Mouse (Mus musculus) forebrain, embryonic 12.5 days (tissue): Measurements from ENCODE around the gene Efhd1. TPM values are rescaled to one million over a fixed set of nuclear protein-coding genes. Genes with fewer than 3 reads are reported as not detected.

ENCODE experiments used
- ATAC-seq: fragments of 200-750 bp; cut with Nextera tagmentation; 2 replicates; pipeline ENCODE4 v1.8.0; 2017; ENCODE audit warnings: moderate TSS enrichment; ENCODE audit not compliant: low FRiP score
- H3K27ac ChIP-seq: fragments of 300-500 bp; sonication (generic); 2 replicates; pipeline ENCODE4 v1.5.1; 2016; ENCODE audit warnings: mild to moderate bottlenecking
- H3K27me3 ChIP-seq: fragments of 300-500 bp; sonication (generic); 2 replicates; pipeline ENCODE4 v1.6.1; 2016; ENCODE audit warnings: mild to moderate bottlenecking
- H3K36me3 ChIP-seq: fragments of 300-500 bp; sonication (generic); replicated peaks from 2 replicates; pipeline ENCODE4 v1.6.1; 2016; ENCODE audit warnings: mild to moderate bottlenecking
- H3K4me1 ChIP-seq: fragments of 300-500 bp; sonication (generic); 2 replicates; pipeline ENCODE4 v1.6.1; 2016
- H3K4me2 ChIP-seq: fragments of 300-500 bp; sonication (generic); 2 replicates; pipeline ENCODE4 v1.6.1; 2016; ENCODE audit warnings: mild to moderate bottlenecking, moderate library complexity
- H3K4me3 ChIP-seq: fragments of 300-500 bp; sonication (generic); replicated peaks from 2 replicates; pipeline ENCODE4 v1.5.1; 2016; ENCODE audit warnings: mild to moderate bottlenecking
- H3K9ac ChIP-seq: fragments of 300-500 bp; sonication (generic); 2 replicates; pipeline ENCODE4 v1.6.1; 2016; ENCODE audit warnings: mild to moderate bottlenecking
- H3K9me3 ChIP-seq: fragments of 300-500 bp; sonication (generic); 2 replicates; pipeline ENCODE4 v1.6.1; 2016
- WGBS: fragments of 180-500 bp; shearing (Covaris S2); methylation state at CpG from one replicate; pipeline ENCODE4 v1.1.7; 2016; 5-methylcytosine and 5-hydroxymethylcytosine counted together
- polyA plus RNA-seq: library from polyadenylated mRNA; unstranded; fragments of >200 nt; fragmentation: Nextera tagmentation; extraction: Ambion mirVana; gene quantifications from 2 replicates; pipeline ENCODE4 v1.2.1, GENCODE M21; 2016

Gene Efhd1
- polyA plus RNA-seq, 1 experiment from 2014 or later: 1.6 TPM

DNA sequence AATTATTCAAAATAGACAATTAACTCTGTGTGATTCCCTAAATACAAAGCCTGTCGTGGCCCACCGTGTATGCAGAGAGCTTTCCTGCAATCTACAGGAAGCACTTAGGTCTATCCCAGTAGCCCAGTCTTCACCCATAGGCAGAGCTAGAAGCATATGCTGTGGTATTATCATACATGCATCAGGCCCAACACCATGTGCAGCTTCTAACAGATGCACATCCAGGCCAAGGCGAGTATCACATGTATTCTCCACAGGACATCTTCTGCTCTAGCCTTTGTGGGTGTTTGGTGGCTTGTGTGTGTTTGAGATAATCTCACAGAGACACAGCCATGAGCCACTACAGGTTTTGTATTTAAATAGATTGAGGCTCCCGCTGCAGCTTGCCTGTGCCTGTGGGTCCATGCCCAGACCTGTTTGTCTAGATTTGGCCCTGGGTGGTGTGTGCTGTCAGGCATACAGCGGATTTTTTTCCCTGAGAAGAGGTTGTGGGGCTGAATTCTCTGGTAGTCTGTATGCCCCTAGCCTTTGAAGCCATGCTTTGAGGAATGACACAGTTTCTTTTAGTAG is 12.0 kb upstream of the Efhd1 start:
- no peak for ATAC-seq
- Histone ChIP-seq H3K4me3 (no peak overlapping the region), H3K4me1 (no peaks in the 10 kb centered on the region; the same call in 1 of the 2 replicates), H3K4me2 (no peak overlapping the region), H3K9me3 (no peaks in the 10 kb centered on the region), H3K27ac (no peak overlapping the region), H3K36me3 (no peaks in the 10 kb centered on the region), H3K27me3 (no peaks in the 10 kb centered on the region), H3K9ac (no peak overlapping the region)
- 52% methylated on average over 5 of the region's 5 CpGs for WGBS

DNA sequence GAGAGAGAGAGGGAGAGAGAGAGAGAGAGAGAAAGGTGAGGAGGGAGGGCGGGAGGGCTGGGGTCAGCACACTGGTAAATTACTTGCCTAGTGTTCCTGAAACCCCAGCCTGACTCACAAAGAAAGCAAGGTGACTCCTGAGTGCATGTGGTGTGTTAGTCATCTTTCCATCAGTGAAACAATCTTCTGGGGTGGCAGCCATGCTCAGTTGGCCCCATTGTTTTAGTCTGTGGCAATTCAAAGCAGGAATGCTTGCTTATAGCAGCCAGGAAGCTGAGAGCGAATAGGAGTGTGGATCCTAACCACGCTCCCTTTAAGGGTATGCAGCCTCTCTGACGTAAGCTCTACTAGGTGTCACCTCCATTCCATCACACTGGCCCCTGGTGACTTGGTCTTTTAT is 9.0 kb upstream of the Efhd1 start:
- Histone ChIP-seq H3K9me3 (no peaks in the 10 kb centered on the region), H3K4me3 (no peak overlapping the region), H3K4me1 (peaks cover 5% of the 10 kb centered on the region), H3K27me3 (peaks cover 21% of the 10 kb centered on the region), H3K36me3 (no peaks in the 10 kb centered on the region), H3K27ac (no peak overlapping the region), H3K4me2 (no peak overlapping the region), H3K9ac (no peak overlapping the region)
- 63% methylated on average over 4 of the region's 4 CpGs for WGBS
- no peak for ATAC-seq

DNA sequence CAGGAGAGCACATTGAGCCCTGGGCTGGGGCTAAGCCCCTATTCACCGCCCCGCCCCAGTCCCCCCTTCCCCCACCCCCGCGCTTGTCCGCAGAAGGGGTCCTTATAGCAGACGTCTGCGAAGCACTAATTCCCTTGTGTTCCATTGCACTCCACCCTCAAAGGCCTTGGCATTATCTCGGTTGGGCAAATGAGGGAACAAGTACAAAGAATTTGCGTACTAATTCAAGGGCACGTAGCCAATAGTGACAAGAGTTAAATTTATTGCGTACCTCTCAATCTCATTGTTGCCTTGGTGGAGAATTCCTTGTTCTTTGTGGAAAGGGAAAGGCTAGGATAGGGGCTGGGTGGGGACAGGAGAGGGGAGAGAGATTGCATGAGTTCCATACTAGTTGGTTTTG is 6.5 kb upstream of the Efhd1 start:
- no peak overlapping the region for H3K4me3 ChIP-seq
- no peak overlapping the region for H3K27ac ChIP-seq
- 12% methylated on average over 11 of the region's 11 CpGs for WGBS
- H3K27me3 ChIP-seq: peaks cover 34% of the 10 kb centered on the region
- no peak overlapping the region for H3K9ac ChIP-seq
- ATAC-seq: no peak
- H3K4me2 ChIP-seq: no peak overlapping the region
- no peaks in the 10 kb centered on the region for H3K36me3 ChIP-seq
- peaks cover 6% of the 10 kb centered on the region for H3K4me1 ChIP-seq
- no peaks in the 10 kb centered on the region for H3K9me3 ChIP-seq

DNA sequence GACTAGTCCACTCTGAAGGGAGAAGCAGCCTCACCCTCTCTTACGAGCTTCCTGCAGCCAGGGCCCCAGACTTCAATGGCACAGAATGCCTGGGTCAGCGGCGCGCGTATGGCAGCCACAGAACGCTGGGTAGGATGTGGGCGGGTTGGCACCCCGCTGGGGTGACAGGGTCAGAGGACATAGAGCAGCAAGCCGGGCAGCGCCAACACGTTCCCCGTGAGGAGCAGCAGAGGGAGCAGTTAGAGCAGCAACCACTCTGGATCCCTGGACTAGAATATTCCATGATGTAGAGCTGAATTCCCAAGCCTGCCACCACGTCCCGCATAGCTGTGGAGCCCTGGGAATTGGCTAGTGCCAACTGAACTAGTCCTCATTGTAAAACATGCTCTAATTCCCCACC is 5.7 kb upstream of the Efhd1 start:
- H3K4me1 ChIP-seq: peaks cover 14% of the 10 kb centered on the region

DNA sequence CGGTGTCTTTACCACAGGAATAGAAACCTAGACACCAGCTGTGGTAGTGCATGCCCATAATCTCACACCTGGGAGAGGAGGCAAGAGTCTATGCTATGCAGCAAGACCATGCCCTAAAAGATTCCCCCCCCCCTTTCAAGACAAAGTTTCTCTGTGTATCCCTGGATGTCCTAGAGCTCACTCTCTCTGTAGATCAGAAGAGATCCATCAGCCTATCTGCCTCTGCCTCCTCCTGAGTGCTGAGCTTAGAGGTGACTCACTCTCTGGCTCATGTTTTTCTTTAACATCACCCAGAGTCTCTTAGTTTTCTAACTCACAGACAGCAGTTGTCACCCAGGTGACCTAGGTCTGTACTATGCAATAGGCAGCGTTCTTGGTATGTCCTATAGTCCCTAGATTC is 4.8 kb upstream of the Efhd1 start:
- no peak for ATAC-seq
- 77% methylated on average over 2 of the region's 2 CpGs for WGBS
- peaks cover 50% of the 10 kb centered on the region for H3K27me3 ChIP-seq
- H3K9ac ChIP-seq: no peak overlapping the region
- no peak overlapping the region for H3K27ac ChIP-seq
- H3K4me1 ChIP-seq: peaks cover 22% of the 10 kb centered on the region
- H3K4me2 ChIP-seq: no peak overlapping the region
- H3K9me3 ChIP-seq: no peaks in the 10 kb centered on the region
- no peaks in the 10 kb centered on the region for H3K36me3 ChIP-seq
- no peak overlapping the region for H3K4me3 ChIP-seq

More for the DNA sequence above, 5.7 kb upstream of the Efhd1 start:
- peaks cover 42% of the 10 kb centered on the region for H3K27me3 ChIP-seq
- WGBS: 20% methylated on average over 14 of the region's 14 CpGs
- H3K9ac ChIP-seq: no peak overlapping the region
- H3K27ac ChIP-seq: no peak overlapping the region
- H3K36me3 ChIP-seq: no peaks in the 10 kb centered on the region
- no peak overlapping the region for H3K4me2 ChIP-seq
- H3K4me3 ChIP-seq: no peak overlapping the region
- H3K9me3 ChIP-seq: no peaks in the 10 kb centered on the region
- no peak for ATAC-seq

DNA sequence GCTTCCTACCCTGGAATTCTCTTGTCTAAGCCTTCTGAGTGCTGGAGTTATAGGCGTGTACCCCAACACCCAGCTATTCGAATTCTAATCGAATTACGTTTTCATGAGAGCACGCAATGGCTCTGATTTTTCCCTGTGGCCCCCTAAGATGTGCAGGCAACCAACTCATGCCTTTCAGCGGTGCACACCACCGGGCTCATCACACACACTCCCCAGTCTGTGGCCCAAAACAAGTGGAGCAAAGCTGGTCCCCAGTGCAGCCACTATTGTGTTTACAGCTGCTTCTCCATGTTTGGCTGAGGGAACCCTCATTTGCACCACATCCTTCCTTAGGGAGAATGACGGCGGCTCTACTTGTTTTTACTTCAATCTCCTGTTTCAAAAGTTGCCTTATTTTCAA is 906 bp upstream of the Efhd1 start:
- under 1% methylated on average over 9 of the region's 9 CpGs for WGBS
- no peaks in the 10 kb centered on the region for H3K36me3 ChIP-seq
- no peak overlapping the region for H3K27ac ChIP-seq
- peak overlapping the region; percentile 99 for H3K4me2 ChIP-seq
- no peak overlapping the region for H3K4me3 ChIP-seq
- no peak overlapping the region for H3K9ac ChIP-seq
- H3K4me1 ChIP-seq: peaks cover 32% of the 10 kb centered on the region
- no peaks in the 10 kb centered on the region for H3K9me3 ChIP-seq
- peaks cover 79% of the 10 kb centered on the region for H3K27me3 ChIP-seq
- no peak for ATAC-seq

DNA sequence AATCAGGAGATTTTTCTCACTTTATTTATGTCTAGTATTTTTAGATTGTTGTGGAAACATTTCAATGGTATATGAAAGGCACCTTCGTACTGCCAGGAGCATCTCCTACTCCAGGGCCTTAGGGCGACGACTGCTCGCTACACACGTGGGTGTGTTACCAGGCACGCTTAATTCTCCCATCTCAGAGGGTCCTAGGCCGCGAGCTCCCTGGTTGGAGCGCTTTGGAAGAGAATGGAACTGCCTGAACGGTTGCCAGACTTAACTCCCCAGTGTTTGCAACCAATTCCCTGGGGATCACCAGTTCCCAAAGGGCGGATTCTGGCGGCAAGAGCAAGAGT is 398 bp upstream of the Efhd1 start:
- Histone ChIP-seq H3K9ac (no peak overlapping the region), H3K27ac (no peak overlapping the region), H3K4me2 (peak overlapping the region; percentile 99), H3K9me3 (no peaks in the 10 kb centered on the region), H3K4me3 (peak overlapping the region; percentile 55), H3K4me1 (peaks cover 32% of the 10 kb centered on the region), H3K27me3 (peaks cover 80% of the 10 kb centered on the region), H3K36me3 (no peaks in the 10 kb centered on the region)
- WGBS: under 1% methylated on average over 12 of the region's 12 CpGs
- ATAC-seq: no peak

DNA sequence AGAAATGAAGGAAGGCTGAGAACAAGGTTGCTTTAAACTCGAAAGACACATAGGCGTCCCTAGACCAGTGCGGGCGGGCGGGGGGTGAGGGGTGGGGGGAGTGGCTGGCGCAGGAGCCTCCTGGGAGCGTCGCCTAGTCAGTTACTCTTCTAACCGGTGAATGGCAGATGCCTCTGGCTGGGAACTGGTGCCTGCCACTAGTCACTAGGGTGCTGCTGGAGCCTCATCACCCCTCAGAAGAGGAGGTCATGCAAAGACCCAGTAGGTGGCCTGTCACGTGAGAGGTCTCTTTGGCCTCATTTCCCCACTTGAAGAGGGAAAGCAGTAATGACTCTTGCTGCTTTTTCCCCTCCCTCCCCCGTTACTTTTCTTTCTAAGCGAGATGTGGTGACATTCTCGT is 1.0 kb downstream of the Efhd1 start:
- no peak overlapping the region for H3K9ac ChIP-seq
- H3K4me3 ChIP-seq: peak overlapping the region; percentile 55
- under 1% methylated on average over 13 of the region's 13 CpGs for WGBS
- H3K27ac ChIP-seq: no peak overlapping the region
- ATAC-seq: no peak
- H3K9me3 ChIP-seq: no peaks in the 10 kb centered on the region
- peak overlapping the region; percentile 99 for H3K4me2 ChIP-seq
- peaks cover 85% of the 10 kb centered on the region for H3K27me3 ChIP-seq
- peaks cover 34% of the 10 kb centered on the region for H3K4me1 ChIP-seq
- no peaks in the 10 kb centered on the region for H3K36me3 ChIP-seq

DNA sequence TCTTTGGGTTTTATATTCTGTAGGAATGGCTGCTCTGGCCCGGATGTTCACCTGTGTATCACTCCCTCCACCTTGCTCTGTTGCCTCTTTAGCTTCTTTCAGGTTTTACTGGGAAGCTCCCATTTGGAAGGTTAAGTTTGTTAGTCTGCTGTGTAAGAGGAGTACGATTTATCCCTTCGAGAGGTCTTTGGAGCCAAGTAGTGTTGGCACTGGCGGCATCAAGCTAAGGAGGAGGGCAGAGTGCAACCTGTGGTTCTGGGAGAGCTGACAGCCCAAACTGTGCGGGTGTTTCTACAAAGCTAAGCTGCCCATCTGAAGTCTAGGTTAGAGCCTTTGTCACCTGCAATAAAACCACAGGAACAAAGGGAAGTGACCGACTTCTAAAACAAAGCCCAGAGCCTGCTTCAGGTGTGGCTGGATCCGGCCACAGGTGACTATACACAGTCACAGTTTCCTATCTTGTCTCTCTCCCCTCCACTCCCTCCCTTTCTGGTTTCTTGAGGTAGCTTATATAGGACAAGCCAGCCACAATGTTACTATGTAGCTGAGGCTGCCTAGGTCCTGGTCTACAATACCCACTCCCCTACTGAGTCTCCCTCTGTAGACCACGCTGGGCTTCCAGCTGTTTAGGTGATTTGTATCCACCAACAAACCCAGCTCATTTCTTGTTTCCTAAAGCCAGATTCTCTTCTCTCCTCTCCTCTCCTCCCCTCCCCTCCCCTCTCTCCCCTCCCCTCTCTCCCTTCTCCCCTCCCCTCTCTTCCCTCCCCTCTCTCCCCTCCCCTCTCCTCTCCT is 2.3 kb downstream of the Efhd1 start:
- Histone ChIP-seq H3K36me3 (no peaks in the 10 kb centered on the region), H3K9me3 (no peaks in the 10 kb centered on the region), H3K4me1 (peaks cover 47% of the 10 kb centered on the region), H3K9ac (no peak overlapping the region), H3K27ac (no peak overlapping the region), H3K4me3 (no peak overlapping the region), H3K4me2 (no peak overlapping the region), H3K27me3 (peaks cover 94% of the 10 kb centered on the region)
- 22% methylated on average over 8 of the region's 8 CpGs for WGBS
- ATAC-seq: no peak

DNA sequence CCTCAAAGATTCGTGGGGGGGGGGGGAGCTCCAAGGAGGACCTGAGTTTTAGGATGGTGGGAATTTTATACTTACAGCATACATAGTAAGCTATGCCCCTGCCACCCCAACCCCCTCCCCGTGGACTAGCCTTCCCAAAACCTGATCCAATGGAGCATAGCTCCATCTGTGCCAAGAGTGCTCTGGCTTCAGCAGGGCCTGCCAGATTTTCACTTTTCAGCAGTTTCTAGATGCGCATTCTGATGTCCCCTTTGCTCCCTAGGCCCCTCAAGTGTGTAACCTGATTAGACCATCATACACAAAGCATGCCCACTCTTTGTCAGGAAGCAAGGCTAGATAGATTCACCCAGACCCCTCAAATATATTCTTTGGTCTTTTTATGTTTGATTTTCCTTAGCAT is 6.0 kb downstream of the Efhd1 start:
- no peaks in the 10 kb centered on the region for H3K36me3 ChIP-seq
- 23% methylated on average over 3 of the region's 3 CpGs for WGBS
- H3K27me3 ChIP-seq: peaks cover 64% of the 10 kb centered on the region
- no peak overlapping the region for H3K27ac ChIP-seq
- H3K4me2 ChIP-seq: no peak overlapping the region
- H3K4me3 ChIP-seq: no peak overlapping the region
- H3K9me3 ChIP-seq: no peaks in the 10 kb centered on the region
- no peak for ATAC-seq
- H3K4me1 ChIP-seq: peaks cover 22% of the 10 kb centered on the region
- no peak overlapping the region for H3K9ac ChIP-seq

DNA sequence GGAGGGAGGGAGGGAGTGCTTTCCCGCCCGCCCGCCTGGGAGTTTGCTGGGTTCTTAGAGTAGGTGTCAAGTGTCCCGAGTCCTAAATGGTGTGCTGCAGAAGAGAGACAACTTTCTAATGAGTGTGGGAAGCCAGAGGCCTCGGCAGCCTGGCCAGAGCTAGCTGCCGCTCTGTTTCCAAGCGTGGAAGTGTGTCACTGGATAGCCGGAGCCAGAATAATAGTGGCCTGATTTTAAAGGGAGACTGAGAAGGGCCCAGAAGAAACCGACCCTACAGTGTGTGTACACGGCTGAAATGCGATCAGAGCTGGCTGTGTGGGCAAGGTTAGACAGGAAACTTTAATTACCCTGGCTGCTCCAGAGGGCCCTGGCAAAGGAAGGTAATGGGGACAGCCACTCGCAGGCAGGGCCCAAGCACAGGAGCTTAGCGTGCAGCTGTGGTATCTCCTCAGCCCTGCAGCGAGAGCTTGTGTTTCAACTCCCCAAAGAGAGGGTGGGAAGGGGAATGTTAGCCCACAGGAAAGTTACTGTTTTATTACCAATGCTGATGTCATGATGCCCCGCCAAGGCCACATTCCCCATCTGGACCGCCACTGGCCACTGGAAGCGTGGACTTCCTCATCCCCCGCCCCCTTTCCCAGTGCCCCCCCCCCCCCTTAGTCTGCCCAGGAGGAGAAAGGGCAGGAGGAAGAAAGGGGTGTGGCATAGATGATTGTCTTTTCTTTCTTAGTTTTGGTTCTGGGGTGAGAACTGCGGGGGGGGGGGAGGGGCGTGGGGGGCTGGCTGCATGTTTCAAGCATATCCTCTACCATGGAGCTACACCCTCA is 6.7 kb downstream of the Efhd1 start:
- Histone ChIP-seq H3K9ac (no peak overlapping the region; the same call in 1 of the 2 replicates), H3K4me1 (peaks cover 16% of the 10 kb centered on the region), H3K4me2 (0 out of 2 replicates have a peak overlapping the region, but pooled peaks have one; percentile 19), H3K27me3 (peaks cover 57% of the 10 kb centered on the region), H3K36me3 (no peaks in the 10 kb centered on the region), H3K9me3 (no peaks in the 10 kb centered on the region), H3K27ac (peak overlapping the region; percentile 5; the same call in 1 of the 2 replicates), H3K4me3 (no peak overlapping the region)
- 7% methylated on average over 19 of the region's 20 CpGs for WGBS
- ATAC-seq: 0 out of 2 replicates have a peak, but pooled peaks have one; percentile 17

DNA sequence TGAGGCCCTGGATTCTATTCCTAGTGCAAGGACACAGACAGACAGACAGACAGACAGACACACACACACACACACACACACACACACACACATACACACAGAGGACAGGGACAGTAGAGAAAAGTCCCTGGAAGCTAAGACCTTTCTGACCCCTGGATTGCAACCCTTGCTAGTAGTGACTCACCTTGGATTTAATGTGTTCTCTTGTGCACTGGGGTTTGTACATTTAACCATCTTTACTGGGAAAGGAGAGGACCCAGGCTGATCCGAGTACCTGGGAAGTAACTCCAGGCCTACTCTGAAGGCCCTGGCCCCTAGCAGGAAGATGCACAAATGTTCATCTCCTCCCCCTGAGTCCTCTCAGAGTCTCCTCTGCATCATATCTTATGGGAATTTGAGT is 7.4 kb downstream of the Efhd1 start:
- WGBS: 79% methylated on average over 1 of the region's 1 CpGs
- Histone ChIP-seq H3K4me2 (no peak overlapping the region), H3K4me3 (no peak overlapping the region), H3K9me3 (no peaks in the 10 kb centered on the region), H3K27me3 (peaks cover 50% of the 10 kb centered on the region), H3K4me1 (peaks cover 16% of the 10 kb centered on the region), H3K9ac (no peak overlapping the region; the same call in 1 of the 2 replicates), H3K36me3 (no peaks in the 10 kb centered on the region), H3K27ac (no peak overlapping the region)
- ATAC-seq: no peak
